Mouse (Mus musculus): Measurements from ENCODE around the gene Phactr3. TPM values are rescaled to one million over a fixed set of nuclear protein-coding genes. Genes with fewer than 3 reads are reported as not detected.

Phactr3 gene
- polyA plus RNA-seq, 2 experiments = 0.02 to 0.13 TPM

- H3K9ac ChIP-seq (replicated peaks) = no peak overlapping the region
- H3K27me3 ChIP-seq (ENCODE audit: control insufficient read depth, insufficient read depth, low read length) = no peaks in the 10 kb centered on the region
- DNase-seq (ENCODE audit: low read depth in 3 of 3, low spot score in 3 of 3) = no peak
- TF ChIP-seq EP300 (IDR thresholded peaks at IDR 0.05; ENCODE audit: low read depth) (no peak), CTCF (IDR thresholded peaks at IDR 0.05; ENCODE audit: low read depth) (no peak)
- 31% methylated on average over 3 of the region's 3 CpGs for WGBS (ENCODE audit: insufficient replicate concordance)
- no peak overlapping the region for H3K27ac ChIP-seq
- H3K4me2 ChIP-seq (ENCODE audit: low read depth) = no peak overlapping the region
- H3K36me3 ChIP-seq (replicated peaks; ENCODE audit: control insufficient read depth, insufficient read depth, low read depth) = no peaks in the 10 kb centered on the region
- H3K4me3 ChIP-seq (ENCODE audit: insufficient read depth in 1 of 2, low read depth in 2 of 2, low read length in 2 of 2) = no peak overlapping the region
- H3K4me1 ChIP-seq (replicated peaks; ENCODE audit: control insufficient read depth in 2 of 2, insufficient read depth in 2 of 2, low read length in 1 of 2) = no peaks in the 10 kb centered on the region
- no peaks in the 10 kb centered on the region for H3K9me3 ChIP-seq (ENCODE audit: control insufficient read depth, low read length)
- no peak for ATAC-seq (ENCODE audit: insufficient read depth)
Measured at GRCm38 (mm10) chr2:178281183-178281582, 162.4 kb downstream of the Phactr3 start.

GRCm38 (mm10) chr2:178287285-178287684, 168.5 kb downstream of the Phactr3 start:
- TF ChIP-seq EP300 (IDR thresholded peaks at IDR 0.05; ENCODE audit: low read depth) = no peak
- TF ChIP-seq CTCF (IDR thresholded peaks at IDR 0.05; ENCODE audit: low read depth) = peak; percentile 53
- Histone ChIP-seq H3K9ac (replicated peaks) (no peak overlapping the region), H3K4me1 (replicated peaks; ENCODE audit: control insufficient read depth in 2 of 2, insufficient read depth in 2 of 2, low read length in 1 of 2) (no peaks in the 10 kb centered on the region), H3K4me2 (ENCODE audit: low read depth) (no peak overlapping the region), H3K4me3 (ENCODE audit: insufficient read depth in 1 of 2, low read depth in 2 of 2, low read length in 2 of 2) (no peak overlapping the region), H3K27me3 (ENCODE audit: control insufficient read depth, insufficient read depth, low read length) (no peaks in the 10 kb centered on the region), H3K36me3 (replicated peaks; ENCODE audit: control insufficient read depth, insufficient read depth, low read depth) (no peaks in the 10 kb centered on the region), H3K27ac (no peak overlapping the region), H3K9me3 (ENCODE audit: control insufficient read depth, low read length) (no peaks in the 10 kb centered on the region)
- WGBS (ENCODE audit: insufficient replicate concordance) = 56% methylated on average over 5 of the region's 5 CpGs
- ATAC-seq (ENCODE audit: insufficient read depth) = no peak
- no peak for DNase-seq (ENCODE audit: low read depth in 3 of 3, low spot score in 3 of 3)

DNA sequence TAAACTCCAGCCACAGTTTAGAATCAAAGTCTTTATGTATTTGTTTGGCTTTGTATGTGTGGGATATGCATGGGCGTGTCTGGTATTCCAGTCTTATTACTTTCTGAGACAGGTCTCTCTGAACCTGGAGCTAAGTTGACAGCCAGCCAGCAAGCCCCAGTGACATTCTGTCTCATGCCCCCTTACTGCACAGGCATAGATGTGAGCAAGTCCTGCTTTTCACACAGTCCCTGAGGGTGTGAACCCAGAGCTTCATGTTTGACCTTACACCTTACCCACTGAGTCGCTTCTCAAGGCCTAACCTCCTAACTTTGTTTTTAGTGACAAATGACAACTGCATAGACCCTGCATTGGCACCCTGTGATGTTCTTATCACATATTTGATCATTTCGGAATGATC, 169.9 kb downstream of the Phactr3 start:
- 60% methylated on average over 3 of the region's 3 CpGs for WGBS (ENCODE audit: insufficient replicate concordance)
- Histone ChIP-seq H3K27ac (no peak overlapping the region), H3K4me2 (ENCODE audit: low read depth) (no peak overlapping the region), H3K36me3 (replicated peaks; ENCODE audit: control insufficient read depth, insufficient read depth, low read depth) (no peaks in the 10 kb centered on the region), H3K9ac (replicated peaks) (no peak overlapping the region), H3K4me1 (replicated peaks; ENCODE audit: control insufficient read depth in 2 of 2, insufficient read depth in 2 of 2, low read length in 1 of 2) (no peaks in the 10 kb centered on the region), H3K27me3 (ENCODE audit: control insufficient read depth, insufficient read depth, low read length) (no peaks in the 10 kb centered on the region), H3K4me3 (ENCODE audit: insufficient read depth in 1 of 2, low read depth in 2 of 2, low read length in 2 of 2) (no peak overlapping the region), H3K9me3 (ENCODE audit: control insufficient read depth, low read length) (no peaks in the 10 kb centered on the region)
- DNase-seq (ENCODE audit: low read depth in 3 of 3, low spot score in 3 of 3) = no peak
- no peak for TF ChIP-seq CTCF (IDR thresholded peaks at IDR 0.05; ENCODE audit: low read depth)
- no peak for TF ChIP-seq EP300 (IDR thresholded peaks at IDR 0.05; ENCODE audit: low read depth)
- no peak for ATAC-seq (ENCODE audit: insufficient read depth)

DNA sequence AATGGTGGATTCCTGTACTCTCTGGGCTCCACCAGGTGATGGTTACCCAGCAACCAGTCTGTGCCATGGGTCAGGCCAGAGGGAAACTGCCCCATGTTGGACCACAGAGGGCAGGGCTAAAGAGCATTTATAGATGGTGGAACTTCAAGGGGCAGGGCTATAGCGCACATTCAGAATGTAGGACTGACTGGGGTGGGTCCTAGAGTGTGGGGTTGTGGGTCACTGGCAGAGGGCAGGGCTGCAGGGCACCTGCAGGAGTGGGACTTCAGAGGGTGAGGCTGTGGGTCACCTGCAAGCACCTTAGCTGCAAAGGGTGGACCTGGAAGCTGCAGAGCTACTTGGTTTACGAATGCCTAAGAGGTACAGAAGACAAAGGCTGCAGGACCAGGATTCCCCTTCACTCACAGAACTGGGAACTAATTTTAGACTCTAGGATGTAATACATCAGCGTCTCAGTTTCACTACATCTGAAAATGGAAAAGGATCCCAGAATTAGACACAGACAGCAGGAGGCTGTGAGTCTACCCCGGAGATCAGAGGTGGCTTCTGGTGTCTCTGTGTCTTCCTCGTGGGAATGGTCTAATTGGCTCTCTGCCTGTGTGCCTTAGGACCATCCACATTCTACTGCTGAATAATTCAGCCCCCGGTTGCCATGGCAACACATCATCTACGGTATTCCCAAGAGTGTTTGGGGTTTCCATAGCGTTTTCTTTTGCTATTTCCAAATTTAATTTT, 184.8 kb downstream of the Phactr3 start:
- Histone ChIP-seq H3K27me3 (ENCODE audit: control insufficient read depth, insufficient read depth, low read length) (no peaks in the 10 kb centered on the region), H3K9me3 (ENCODE audit: control insufficient read depth, low read length) (no peaks in the 10 kb centered on the region), H3K4me3 (ENCODE audit: insufficient read depth in 1 of 2, low read depth in 2 of 2, low read length in 2 of 2) (no peak overlapping the region), H3K4me1 (replicated peaks; ENCODE audit: control insufficient read depth in 2 of 2, insufficient read depth in 2 of 2, low read length in 1 of 2) (no peaks in the 10 kb centered on the region), H3K9ac (replicated peaks) (no peak overlapping the region), H3K4me2 (ENCODE audit: low read depth) (no peak overlapping the region), H3K27ac (no peak overlapping the region), H3K36me3 (replicated peaks; ENCODE audit: control insufficient read depth, insufficient read depth, low read depth) (no peaks in the 10 kb centered on the region)
- ATAC-seq (ENCODE audit: insufficient read depth) = no peak
- 55% methylated on average over 8 of the region's 8 CpGs for WGBS (ENCODE audit: insufficient replicate concordance)
- DNase-seq (ENCODE audit: low read depth in 3 of 3, low spot score in 3 of 3) = no peak
- TF ChIP-seq EP300 (IDR thresholded peaks at IDR 0.05; ENCODE audit: low read depth) = no peak
- TF ChIP-seq CTCF (IDR thresholded peaks at IDR 0.05; ENCODE audit: low read depth) = no peak

DNA sequence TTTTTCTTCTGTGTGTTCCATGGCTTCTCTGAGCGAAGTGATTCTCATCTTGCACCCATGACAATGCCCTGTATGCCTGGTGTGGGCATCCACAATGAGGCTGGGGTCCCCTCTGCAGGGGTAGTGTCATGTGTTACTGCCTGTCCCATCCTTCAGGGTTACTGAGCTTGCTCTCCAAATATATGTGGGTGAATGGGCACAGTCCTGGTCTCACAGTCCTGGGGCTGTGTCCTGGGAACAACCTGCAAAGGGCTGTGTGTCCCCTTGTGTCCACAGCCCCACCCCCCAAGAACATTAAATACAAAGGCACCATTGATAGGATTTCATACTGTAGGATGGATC, 185.4 kb downstream of the Phactr3 start:
- 21% methylated on average over 1 of the region's 1 CpGs for WGBS (ENCODE audit: insufficient replicate concordance)
- Histone ChIP-seq H3K9me3 (ENCODE audit: control insufficient read depth, low read length) (no peaks in the 10 kb centered on the region), H3K4me3 (ENCODE audit: insufficient read depth in 1 of 2, low read depth in 2 of 2, low read length in 2 of 2) (no peak overlapping the region), H3K9ac (replicated peaks) (no peak overlapping the region), H3K4me2 (ENCODE audit: low read depth) (no peak overlapping the region), H3K4me1 (replicated peaks; ENCODE audit: control insufficient read depth in 2 of 2, insufficient read depth in 2 of 2, low read length in 1 of 2) (no peaks in the 10 kb centered on the region), H3K27me3 (ENCODE audit: control insufficient read depth, insufficient read depth, low read length) (no peaks in the 10 kb centered on the region), H3K27ac (no peak overlapping the region), H3K36me3 (replicated peaks; ENCODE audit: control insufficient read depth, insufficient read depth, low read depth) (no peaks in the 10 kb centered on the region)
- DNase-seq (ENCODE audit: low read depth in 3 of 3, low spot score in 3 of 3) (no peak), ATAC-seq (ENCODE audit: insufficient read depth) (no peak)
- TF ChIP-seq EP300 (IDR thresholded peaks at IDR 0.05; ENCODE audit: low read depth) (no peak), CTCF (IDR thresholded peaks at IDR 0.05; ENCODE audit: low read depth) (no peak)

All from liver, embryonic 14.5 days (tissue).